Comparison of ENCODE assay signal across 8 mouse cellular contexts in genomic region chr5:41762141-41762946, GRCm38 (mm10). TPM values are rescaled to one million over a fixed set of nuclear protein-coding genes. Genes with fewer than 3 reads are reported as not detected.
DNase-seq lines count a peak whose midpoint lies in the region; ATAC-seq and TF ChIP-seq lines count a peak whose summit lies in the region.
"Had no signal": no experiment of that assay in that cellular context is flagged by ENCODE, and none has a peak within 500 bp of the region (broad histone marks: within the 10 kb centered on the region; RNA-seq: fewer than 3 reads in every experiment).

No protein-coding gene starts in this region.

- H3K36me3 ChIP-seq in lung, embryonic 16.5 days (ENCODE audit: control insufficient read depth, insufficient read depth, low read length), result no peaks in the 10 kb centered on the region
- no peaks in the 10 kb centered on the region for H3K36me3 ChIP-seq in forebrain, embryonic 11.5 days (ENCODE audit: control insufficient read depth, insufficient read depth, low read length)
- H3K36me3 ChIP-seq in limb, embryonic 14.5 days (ENCODE audit: control insufficient read depth, insufficient read depth, low read length), result 0 out of 2 replicates have a peak, but pooled peaks cover 2% of the 10 kb centered on the region
- H3K36me3 ChIP-seq in stomach, embryonic 16.5 days (ENCODE audit: control insufficient read depth, insufficient read depth, low read length), result no peaks in the 10 kb centered on the region

- 9% methylated on average over 27 of the region's 27 CpGs for WGBS in lung, embryonic 16.5 days
- WGBS in forebrain, embryonic 11.5 days, result 2% methylated on average over 27 of the region's 27 CpGs
- 6% methylated on average over 27 of the region's 27 CpGs for WGBS in limb, embryonic 14.5 days
- 14% methylated on average over 27 of the region's 27 CpGs for WGBS in stomach, embryonic 16.5 days

- no peak overlapping the region for H3K9ac ChIP-seq in lung, embryonic 16.5 days (ENCODE audit: low read length)
- no peak overlapping the region for H3K9ac ChIP-seq in forebrain, embryonic 11.5 days (ENCODE audit: low read length)
- H3K9ac ChIP-seq in limb, embryonic 14.5 days (ENCODE audit: low read depth, low read length, severe bottlenecking), result peak overlapping the region; percentile 70
- H3K9ac ChIP-seq in stomach, embryonic 16.5 days (ENCODE audit: low read length), result peak overlapping the region; percentile 60
- H3K9ac ChIP-seq: liver, embryonic 14.5 days had no signal

- 0 out of 2 replicates have a peak overlapping the region, but pooled peaks have one; percentile 18 for H3K4me2 ChIP-seq in lung, embryonic 16.5 days (ENCODE audit: low read depth, low read length)
- no peak overlapping the region for H3K4me2 ChIP-seq in forebrain, embryonic 11.5 days (ENCODE audit: low read depth, low read length, severe bottlenecking)
- H3K4me2 ChIP-seq in limb, embryonic 14.5 days (replicated peaks; ENCODE audit: low read depth, low read length, severe bottlenecking), result peak overlapping the region; percentile 71
- H3K4me2 ChIP-seq in stomach, embryonic 16.5 days (ENCODE audit: low read depth, low read length), result peak overlapping the region; percentile 43

- peaks cover 90% of the 10 kb centered on the region for H3K27me3 ChIP-seq in lung, embryonic 16.5 days (ENCODE audit: control insufficient read depth, insufficient read depth, low read depth, low read length)
- peaks cover 88% of the 10 kb centered on the region for H3K27me3 ChIP-seq in forebrain, embryonic 11.5 days (ENCODE audit: control insufficient read depth, insufficient read depth, low read length)
- H3K27me3 ChIP-seq in limb, embryonic 14.5 days (ENCODE audit: control insufficient read depth, insufficient read depth, low read length), result peaks cover 93% of the 10 kb centered on the region
- H3K27me3 ChIP-seq in stomach, embryonic 16.5 days (ENCODE audit: control insufficient read depth, insufficient read depth, low read length), result peaks cover 71% of the 10 kb centered on the region

- no peak for ATAC-seq in lung, embryonic 16.5 days (ENCODE audit: low read depth)
- no peak for ATAC-seq in forebrain, embryonic 11.5 days (replicated peaks; ENCODE audit: low FRiP score)
- ATAC-seq in limb, embryonic 14.5 days (ENCODE audit: low FRiP score, low read depth), result no peak
- ATAC-seq in stomach, embryonic 16.5 days (ENCODE audit: insufficient read depth, low FRiP score), result no peak

- DNase-seq in lung, postnatal 36 days, result no peak
- DNase-seq in forebrain, embryonic 11.5 days (ENCODE audit: low spot score), result peak; percentile 65
- no peak for DNase-seq in limb, embryonic 14.5 days (ENCODE audit: low spot score)
- no peak for DNase-seq in ovary, postnatal 14 days (ENCODE audit: low spot score)
- no peak for DNase-seq in right cerebral cortex, postnatal 25 days

- H3K4me3 ChIP-seq in lung, embryonic 16.5 days (ENCODE audit: low read length), result no peak overlapping the region
- H3K4me3 ChIP-seq in forebrain, embryonic 11.5 days (ENCODE audit: low read depth, low read length), result no peak overlapping the region
- H3K4me3 ChIP-seq in limb, embryonic 14.5 days (replicated peaks; ENCODE audit: low read length), result peak overlapping the region; percentile 52
- H3K4me3 ChIP-seq in stomach, embryonic 16.5 days (replicated peaks; ENCODE audit: low read length), result peak overlapping the region; percentile 46

- TF ChIP-seq POLR2A in limb, embryonic 14.5 days (IDR thresholded peaks at IDR 0.05; ENCODE audit: borderline replicate concordance, extremely low read depth, insufficient read depth, insufficient read length), result no peak

- no peak overlapping the region for H3K27ac ChIP-seq in lung, embryonic 16.5 days (ENCODE audit: low read length)
- no peak overlapping the region for H3K27ac ChIP-seq in forebrain, embryonic 11.5 days (ENCODE audit: low read depth, low read length)
- H3K27ac ChIP-seq in limb, embryonic 14.5 days (replicated peaks; ENCODE audit: low read depth, low read length), result peak overlapping the region; percentile 14; the same call in 1 of the 2 replicates
- H3K27ac ChIP-seq in stomach, embryonic 16.5 days (ENCODE audit: low read length), result no peak overlapping the region
- H3K27ac ChIP-seq: liver, embryonic 14.5 days had no signal

- H3K9me3 ChIP-seq in lung, embryonic 16.5 days (ENCODE audit: control insufficient read depth, low read length), result no peaks in the 10 kb centered on the region
- no peaks in the 10 kb centered on the region for H3K9me3 ChIP-seq in forebrain, embryonic 11.5 days (ENCODE audit: control insufficient read depth, low read length)
- no peaks in the 10 kb centered on the region for H3K9me3 ChIP-seq in limb, embryonic 14.5 days (ENCODE audit: control insufficient read depth, low read length)
- H3K9me3 ChIP-seq in stomach, embryonic 16.5 days (replicated peaks; ENCODE audit: control insufficient read depth, low read length), result no peaks in the 10 kb centered on the region

- peaks cover 8% of the 10 kb centered on the region; the same call in 1 of the 2 replicates for H3K4me1 ChIP-seq in lung, embryonic 16.5 days (replicated peaks; ENCODE audit: control insufficient read depth, insufficient read depth, low read length)
- H3K4me1 ChIP-seq in forebrain, embryonic 11.5 days (replicated peaks; ENCODE audit: control insufficient read depth, insufficient read depth, low read length), result peaks cover 15% of the 10 kb centered on the region
- peaks cover 14% of the 10 kb centered on the region for H3K4me1 ChIP-seq in limb, embryonic 14.5 days (ENCODE audit: control insufficient read depth, insufficient read depth, low read length)
- 0 out of 2 replicates have a peak, but pooled peaks cover 5% of the 10 kb centered on the region for H3K4me1 ChIP-seq in stomach, embryonic 16.5 days (ENCODE audit: control insufficient read depth, insufficient read depth, low read length)

RNA-seq across cellular contexts. Expression of gene Nkx3-2, which starts 2.0 kb away (rescaled TPM):
- not detected in 2 replicates for polyA plus RNA-seq in lung, embryonic 16.5 days (2015; fragmentation: Nextera tagmentation; extraction: Ambion mirVana)
- not detected in 2 replicates for polyA plus RNA-seq in forebrain, embryonic 11.5 days (2014; fragmentation: Nextera tagmentation; extraction: Ambion mirVana)
- 10.4 and 14.6 TPM in 2 replicates for polyA plus RNA-seq in limb, embryonic 14.5 days (2012; rRNA removed)
- polyA plus RNA-seq in limb, embryonic 14.5 days (2014; fragmentation: Nextera tagmentation; extraction: Ambion mirVana), result 5.7 and 6.7 TPM in 2 replicates
- polyA plus RNA-seq in stomach, embryonic 16.5 days (2015; fragmentation: Nextera tagmentation; extraction: Ambion mirVana), result 1.9 and 2.5 TPM in 2 replicates

RNA-seq across cellular contexts. Expression of gene Rab28, which starts 54.4 kb away (rescaled TPM):
- polyA plus RNA-seq in lung, embryonic 16.5 days (2015; fragmentation: Nextera tagmentation; extraction: Ambion mirVana), result 53.8 and 57.7 TPM in 2 replicates
- 95.8 and 98.2 TPM in 2 replicates for polyA plus RNA-seq in forebrain, embryonic 11.5 days (2014; fragmentation: Nextera tagmentation; extraction: Ambion mirVana)
- 63.0 and 67.4 TPM in 2 replicates for polyA plus RNA-seq in limb, embryonic 14.5 days (2012; rRNA removed)
- 87.0 and 94.2 TPM in 2 replicates for polyA plus RNA-seq in limb, embryonic 14.5 days (2014; fragmentation: Nextera tagmentation; extraction: Ambion mirVana)
- polyA plus RNA-seq in stomach, embryonic 16.5 days (2015; fragmentation: Nextera tagmentation; extraction: Ambion mirVana), result 53.3 and 65.4 TPM in 2 replicates

Comparison
In these comparisons a context has a peak if more than half of its experiments do, and no peak if none do; other contexts are left out.
1. H3K4me3 ChIP-seq: peak in limb, embryonic 14.5 days (single experiment) and stomach, embryonic 16.5 days (single experiment); none in lung, embryonic 16.5 days (single experiment) and forebrain, embryonic 11.5 days (single experiment).
2. H3K9ac ChIP-seq: peak in limb, embryonic 14.5 days (single experiment) and stomach, embryonic 16.5 days (single experiment); none in lung, embryonic 16.5 days (single experiment) and forebrain, embryonic 11.5 days (single experiment).